Mouse (Mus musculus) megakaryocyte, embryonic 14.5 days (primary cell): ENCODE measurements around the gene Lrrc8a.

Source experiments
- FLI1 ChIP-seq: IDR thresholded peaks from 2 replicates; pipeline ENCODE4 v1.6.1; 2012; ENCODE audit warnings: low read length, inconsistent platforms, mixed read lengths
- GATA1 ChIP-seq: IDR thresholded peaks from 3 replicates; pipeline ENCODE4 v1.6.1; 2012; ENCODE audit warnings: mixed read lengths, low read length, inconsistent platforms, borderline replicate concordance

DNA sequence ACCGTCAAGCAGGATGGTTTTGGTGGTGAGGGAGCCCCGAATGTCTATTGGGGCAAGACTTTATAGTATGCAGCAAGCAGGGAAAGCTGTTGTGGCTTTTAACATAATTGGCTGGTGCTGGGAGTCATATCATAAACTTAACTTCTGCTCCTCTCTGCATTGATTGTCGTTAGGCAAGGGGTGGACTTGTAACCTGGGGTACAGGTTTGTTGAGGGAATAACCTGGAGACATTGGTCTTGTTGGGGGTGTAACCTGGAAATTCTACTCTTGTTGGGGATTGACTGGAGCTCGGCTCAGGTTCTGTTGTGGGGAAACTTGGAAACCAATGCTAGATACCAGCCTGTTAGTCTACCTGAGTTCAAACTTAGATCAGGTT lies 25.4 kb upstream of the Lrrc8a start:
- no peak for TF ChIP-seq GATA1
- TF ChIP-seq FLI1: no peak
